Mouse (Mus musculus) liver, embryonic 14.5 days (tissue): ENCODE measurements around the gene Pax5.

ENCODE experiments used
- CTCF ChIP-seq: IDR thresholded peaks from 2 replicates; pipeline ENCODE4 v1.5.1; 2016; ENCODE audit warnings: antibody characterized with exemption, low read depth, control low read depth
- EP300 ChIP-seq: IDR thresholded peaks from 2 replicates; pipeline ENCODE4 v1.6.1; 2016; ENCODE audit warnings: antibody characterized with exemption, low read depth

DNA sequence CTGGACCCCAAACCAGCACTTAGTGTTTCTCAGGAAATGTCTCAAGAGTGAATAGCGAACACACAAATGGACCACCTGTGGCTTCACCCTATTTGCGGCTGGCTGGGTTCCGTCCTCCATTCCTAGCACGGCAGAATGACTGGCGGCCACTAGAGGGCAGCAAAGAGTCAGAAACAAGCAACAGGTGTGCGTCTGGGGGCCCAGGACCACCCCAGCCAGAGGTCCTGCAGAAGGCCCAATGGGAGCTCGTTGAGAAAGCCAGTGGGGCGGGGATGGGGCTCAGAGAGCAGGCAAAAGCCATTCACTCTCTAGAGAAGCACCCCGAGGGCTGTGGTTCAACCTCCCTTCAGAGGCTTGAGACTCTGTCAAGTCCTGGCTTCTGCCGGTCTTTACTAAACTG lies 145.7 kb downstream of the Pax5 start:
- TF ChIP-seq CTCF (peak; percentile 95), EP300 (no peak)
